Mouse (Mus musculus) gonadal fat pad, adult 2 months (tissue): ENCODE measurements around the gene Etfb. TPM values are rescaled to one million over a fixed set of nuclear protein-coding genes. Genes with fewer than 3 reads are reported as not detected.

ENCODE experiments used
- DNase-seq: peaks from one replicate; pipeline ENCODE4 v3.0.0-alpha.2; 2012; ENCODE audit warnings: low read depth
- polyA plus RNA-seq: library from polyadenylated mRNA; depleted of rRNA; stranded (reverse); fragments of >200 nt; gene quantifications from 2 replicates; pipeline ENCODE4 v1.2.3, GENCODE M21; 2012; rRNA removed

Etfb gene
- polyA plus RNA-seq, 1 experiment: 189 TPM

DNA sequence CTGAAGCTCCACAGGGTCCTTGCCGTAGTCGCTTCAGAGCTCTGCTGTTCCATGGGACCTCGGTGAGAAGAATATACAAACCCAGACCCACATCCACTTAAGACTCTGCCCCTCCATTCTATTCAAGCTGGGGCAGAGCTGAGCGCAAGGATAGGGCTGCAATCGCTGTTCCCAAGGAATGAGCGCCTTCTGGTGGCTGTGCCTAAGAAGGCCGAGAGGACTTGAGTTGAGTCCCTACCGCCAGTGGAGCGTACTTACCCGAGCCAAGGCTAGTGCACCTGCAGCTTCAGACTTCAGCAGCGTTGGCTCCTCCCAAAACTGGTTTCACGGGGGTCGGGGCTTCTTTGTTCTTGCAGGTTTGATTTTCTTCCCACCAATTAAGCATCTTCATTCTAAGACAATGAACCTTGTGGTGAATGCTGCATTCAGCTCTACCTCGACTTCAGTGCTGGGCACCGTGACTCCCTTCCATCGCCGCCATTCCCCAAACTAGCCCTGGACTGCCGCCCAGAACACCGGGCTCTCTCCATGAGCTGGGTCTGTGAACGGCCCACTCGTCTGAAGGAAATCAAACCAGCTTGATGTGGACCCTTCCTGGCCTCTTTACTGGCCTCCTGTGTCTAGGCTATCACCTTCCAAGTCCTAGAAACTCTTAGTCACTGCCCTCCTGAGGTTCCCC lies 51.6 kb downstream of the Etfb start:
- no peak for DNase-seq

Other genes with a start within 250 kb of the Etfb start
- gene Zfp715, start 130.8 kb upstream of the Etfb start, polyA plus RNA-seq: 5.4 and 6.5 TPM in 2 replicates
- 0.19 and 0.88 TPM in 2 replicates for gene Siglecf, start 92.7 kb upstream of the Etfb start, polyA plus RNA-seq
- 2.0 and 2.2 TPM in 2 replicates for gene Siglecg, start 35.9 kb upstream of the Etfb start, polyA plus RNA-seq
- gene Lim2, start 16.4 kb upstream of the Etfb start, polyA plus RNA-seq: 0.04 TPM in 1 of 2 replicates, not detected in the other
- gene Nkg7, start 7.0 kb upstream of the Etfb start, polyA plus RNA-seq: 3.1 and 4.1 TPM in 2 replicates
- gene Cldnd2, start 3.3 kb upstream of the Etfb start, polyA plus RNA-seq: 0.27 and 0.38 TPM in 2 replicates
- gene Gm45233, start within 50 bp of the Etfb start, polyA plus RNA-seq: 3.0 and 3.3 TPM in 2 replicates
- 4.7 and 5.2 TPM in 2 replicates for gene Vsig10l, start 19.1 kb downstream of the Etfb start, polyA plus RNA-seq
- gene Iglon5, start 46.0 kb downstream of the Etfb start, polyA plus RNA-seq: 0.95 and 1.3 TPM in 2 replicates
- gene 4931406B18Rik, start 61.9 kb downstream of the Etfb start, polyA plus RNA-seq: not detected in 2 replicates
- gene Cd33, start 100.3 kb downstream of the Etfb start, polyA plus RNA-seq: 11.1 and 11.2 TPM in 2 replicates
- 1.9 and 2.4 TPM in 2 replicates for gene Zfp658, start 118.2 kb downstream of the Etfb start, polyA plus RNA-seq
- 3.2 and 4.2 TPM in 2 replicates for gene Zfp719, start 135.5 kb downstream of the Etfb start, polyA plus RNA-seq
- 0.08 and 0.18 TPM in 2 replicates for gene Zfp819, start 163.1 kb downstream of the Etfb start, polyA plus RNA-seq
- gene Ceacam18, start 190.6 kb downstream of the Etfb start, polyA plus RNA-seq: not detected in 2 replicates
- gene Siglece, start 216.1 kb downstream of the Etfb start, polyA plus RNA-seq: 3.1 and 5.4 TPM in 2 replicates
- gene Ctu1, start 227.9 kb downstream of the Etfb start, polyA plus RNA-seq: 11.5 and 15.1 TPM in 2 replicates
- gene Klk14, start 246.3 kb downstream of the Etfb start, polyA plus RNA-seq: 0.13 TPM in 1 of 2 replicates, not detected in the other